Mouse (Mus musculus) cerebellum, adult 11-12 months (tissue): ENCODE data around the gene Tmem150c.

Experiments
- DNase-seq: peaks from one replicate; pipeline ENCODE4 v3.0.0; 2022

Tmem150c gene

GRCm38 (mm10) chr5:100091602-100092001 lies 68.0 kb downstream of the Tmem150c start:
- DNase-seq: no peak

- no peak for DNase-seq
Measured at GRCm38 (mm10) chr5:100091263-100091594, 68.4 kb downstream of the Tmem150c start.

- DNase-seq: no peak
Measured at GRCm38 (mm10) chr5:100090515-100091262, 68.9 kb downstream of the Tmem150c start.

DNA sequence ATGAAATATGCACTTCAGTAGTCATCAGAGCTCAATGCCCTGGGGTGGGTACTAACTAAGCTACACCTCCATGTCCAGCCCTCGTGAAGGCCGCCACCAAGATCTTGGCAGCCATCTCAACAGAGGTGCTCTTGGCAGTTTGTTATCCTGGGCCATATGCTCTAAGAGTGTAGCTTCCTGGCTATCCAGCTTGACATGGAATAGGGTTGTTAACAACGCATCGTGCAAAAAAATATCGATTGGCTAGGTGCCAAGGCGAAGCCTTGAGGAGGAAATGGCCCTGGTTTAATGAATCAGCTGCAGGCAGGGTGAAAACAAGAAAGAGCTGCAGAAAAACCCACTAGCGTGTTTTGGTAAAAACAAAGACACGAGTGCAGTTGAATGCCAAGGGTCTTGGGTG lies 74.5 kb downstream of the Tmem150c start:
- DNase-seq: no peak

GRCm38 (mm10) chr5:100083953-100084562 lies 75.5 kb downstream of the Tmem150c start:
- no peak for DNase-seq

DNA sequence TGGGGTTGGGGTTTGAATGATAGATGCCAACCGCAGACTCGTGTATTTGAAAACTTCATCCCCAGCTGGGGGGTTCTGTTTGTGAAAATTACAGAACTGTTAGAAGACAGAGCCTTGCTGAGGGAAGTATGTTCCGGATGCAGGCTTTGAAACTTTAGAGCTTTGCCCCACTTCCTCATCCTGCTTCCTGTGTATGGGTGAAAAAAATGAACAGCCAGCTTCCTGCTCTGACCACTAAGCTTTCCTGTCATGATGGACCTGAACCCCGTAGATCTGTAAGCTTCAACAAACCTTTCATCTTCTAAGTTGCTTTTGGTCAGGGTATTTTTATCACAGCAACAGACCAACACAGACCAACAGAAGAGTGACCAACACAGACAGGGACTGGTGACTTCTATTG lies 77.6 kb downstream of the Tmem150c start:
- no peak for DNase-seq

DNA sequence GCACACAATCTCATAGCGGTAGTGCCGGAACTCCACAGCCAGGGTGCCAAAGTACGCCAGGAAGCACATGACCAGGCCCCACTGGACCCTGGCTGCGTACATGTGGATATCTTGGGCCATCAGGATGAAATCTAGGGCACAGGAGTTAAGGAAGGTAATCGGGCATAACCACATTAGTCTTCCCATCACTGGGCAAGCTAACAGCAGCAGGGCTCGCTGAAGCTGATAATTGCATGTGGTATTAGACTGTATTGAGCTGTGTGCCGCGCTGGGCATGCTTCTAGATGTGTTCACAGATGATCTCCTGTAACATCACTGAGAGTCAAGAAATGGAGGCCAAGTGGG lies 79.7 kb downstream of the Tmem150c start:
- DNase-seq: no peak

GRCm38 (mm10) chr5:100079040-100079930 lies 80.3 kb downstream of the Tmem150c start:
- DNase-seq: no peak

DNA sequence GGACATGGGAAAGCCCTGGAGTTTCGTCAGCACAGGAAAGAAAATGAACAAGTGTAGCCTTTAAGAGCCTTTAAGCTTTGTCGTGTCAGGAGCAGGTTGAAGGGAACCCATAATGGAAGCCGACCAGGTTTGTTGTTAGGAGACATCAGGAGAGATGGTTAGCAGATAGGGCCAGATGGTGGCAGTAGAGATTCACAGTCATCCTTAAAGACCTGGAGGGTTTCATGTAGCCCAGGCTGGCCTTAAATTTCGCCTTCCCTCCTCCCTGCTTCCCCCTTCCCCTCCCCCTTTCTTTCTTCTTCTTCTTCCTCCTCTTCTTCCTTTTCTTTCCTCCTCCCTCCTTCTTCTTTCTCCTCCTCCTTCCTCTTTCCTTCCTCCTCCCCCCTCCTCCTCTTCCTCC lies 85.0 kb downstream of the Tmem150c start:
- no peak for DNase-seq

GRCm38 (mm10) chr5:100072557-100072956 lies 87.1 kb downstream of the Tmem150c start:
- no peak for DNase-seq

DNA sequence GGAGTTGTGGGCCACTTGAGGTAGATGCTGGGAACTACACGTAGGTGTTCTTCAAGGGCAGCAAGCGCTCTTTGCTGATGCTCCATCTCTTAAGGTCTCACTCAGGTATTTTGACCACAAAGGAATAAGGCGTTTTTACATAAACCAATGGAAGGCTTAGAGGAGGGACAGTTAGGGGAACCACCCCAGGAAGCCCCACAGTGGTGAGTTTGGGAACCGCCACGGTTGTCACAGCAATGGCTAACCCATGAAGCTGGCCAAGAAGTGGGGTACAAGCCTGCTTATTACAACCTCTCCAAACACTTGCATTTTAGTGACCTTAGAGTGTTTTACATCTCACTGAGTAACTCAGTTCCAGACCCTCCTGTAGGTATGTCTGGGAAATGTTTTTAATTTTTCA lies 88.1 kb downstream of the Tmem150c start:
- DNase-seq: no peak

GRCm38 (mm10) chr5:100070255-100070654 lies 89.4 kb downstream of the Tmem150c start:
- peak; percentile 71 for DNase-seq

GRCm38 (mm10) chr5:100069526-100069925 lies 90.1 kb downstream of the Tmem150c start:
- DNase-seq: no peak

GRCm38 (mm10) chr5:100067579-100067978 lies 92.0 kb downstream of the Tmem150c start:
- DNase-seq: no peak

- DNase-seq: no peak
Measured at GRCm38 (mm10) chr5:100060876-100061275, 98.7 kb downstream of the Tmem150c start.

- DNase-seq: no peak
Measured at GRCm38 (mm10) chr5:100059326-100059725, 100.3 kb downstream of the Tmem150c start.

DNA sequence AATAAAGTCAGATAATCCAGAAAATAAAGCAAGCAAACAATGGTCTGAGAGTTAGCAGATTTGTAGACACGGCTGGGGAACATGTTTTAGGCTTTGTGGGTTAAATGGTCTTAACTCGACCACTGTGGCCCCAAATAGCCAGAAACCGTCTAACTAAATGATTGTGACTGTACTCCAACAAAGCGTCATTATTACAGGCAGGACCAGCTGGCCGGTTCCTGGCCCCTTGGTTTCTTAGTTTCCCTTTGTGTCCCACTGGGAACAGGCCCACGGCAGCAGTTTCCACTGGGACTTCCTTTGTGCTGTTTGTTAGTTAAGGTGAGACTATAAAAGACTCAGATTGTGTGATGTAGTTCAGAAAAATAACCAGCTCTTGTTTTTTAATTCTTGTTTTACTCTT lies 100.9 kb downstream of the Tmem150c start:
- DNase-seq: no peak

DNA sequence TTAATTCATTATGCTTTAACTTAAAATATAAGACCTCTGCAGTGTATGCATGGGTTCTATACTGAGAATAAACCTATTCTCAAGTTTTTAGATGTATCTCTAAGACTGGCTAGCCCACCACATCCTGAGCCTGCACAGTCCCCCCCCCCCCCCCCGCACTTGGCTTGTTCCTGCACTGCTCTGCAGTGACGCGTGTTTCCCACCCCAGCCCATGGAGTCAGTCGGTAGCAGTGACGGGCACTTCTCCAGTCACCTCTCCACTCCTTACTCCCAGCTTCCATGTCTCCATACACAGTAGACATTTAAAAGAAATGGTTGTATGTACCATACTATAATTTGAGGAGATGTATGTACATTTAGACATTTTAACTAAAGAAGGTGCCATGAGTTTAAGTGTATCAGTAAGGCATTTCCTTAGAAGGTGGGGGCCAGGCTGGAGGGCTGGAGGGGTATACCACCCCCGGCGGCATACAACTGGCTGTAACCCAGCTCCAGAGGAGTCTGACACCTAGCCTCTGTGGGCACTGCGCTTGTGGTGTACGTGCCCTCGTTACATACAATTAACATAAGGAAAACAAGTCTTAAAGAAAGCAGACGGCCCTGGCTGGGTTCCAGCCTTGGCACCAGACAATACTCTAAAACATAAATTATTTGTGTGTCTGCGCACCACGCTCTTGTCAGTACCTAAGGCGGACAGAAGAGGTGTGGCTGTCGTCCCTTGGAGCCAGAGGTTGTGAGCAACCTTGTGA lies 102.0 kb downstream of the Tmem150c start:
- DNase-seq: no peak

DNA sequence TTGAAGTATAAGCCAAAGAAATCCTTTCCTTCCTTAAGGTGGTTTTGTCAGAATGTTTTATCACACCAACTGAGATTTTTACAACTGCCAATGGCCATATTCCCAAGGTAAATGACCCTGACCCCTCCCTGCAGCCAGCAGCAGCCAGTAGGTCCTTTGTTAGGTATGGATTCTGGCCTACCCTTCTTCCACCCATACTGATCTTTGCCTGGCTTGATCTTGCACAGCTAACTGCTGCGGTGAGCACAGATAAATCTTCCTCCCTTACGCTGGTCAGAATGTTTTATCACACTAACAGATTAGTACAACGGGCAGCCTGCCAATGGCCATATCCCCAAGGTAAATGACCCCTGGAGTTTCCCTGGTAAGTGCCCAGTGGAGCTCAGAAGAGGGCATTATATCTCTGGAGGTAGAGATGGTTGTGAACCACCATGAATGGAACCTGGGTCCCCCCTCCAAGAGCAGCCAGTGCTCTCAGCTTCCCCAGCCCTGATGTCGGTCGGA lies 103.7 kb downstream of the Tmem150c start:
- DNase-seq: no peak

DNA sequence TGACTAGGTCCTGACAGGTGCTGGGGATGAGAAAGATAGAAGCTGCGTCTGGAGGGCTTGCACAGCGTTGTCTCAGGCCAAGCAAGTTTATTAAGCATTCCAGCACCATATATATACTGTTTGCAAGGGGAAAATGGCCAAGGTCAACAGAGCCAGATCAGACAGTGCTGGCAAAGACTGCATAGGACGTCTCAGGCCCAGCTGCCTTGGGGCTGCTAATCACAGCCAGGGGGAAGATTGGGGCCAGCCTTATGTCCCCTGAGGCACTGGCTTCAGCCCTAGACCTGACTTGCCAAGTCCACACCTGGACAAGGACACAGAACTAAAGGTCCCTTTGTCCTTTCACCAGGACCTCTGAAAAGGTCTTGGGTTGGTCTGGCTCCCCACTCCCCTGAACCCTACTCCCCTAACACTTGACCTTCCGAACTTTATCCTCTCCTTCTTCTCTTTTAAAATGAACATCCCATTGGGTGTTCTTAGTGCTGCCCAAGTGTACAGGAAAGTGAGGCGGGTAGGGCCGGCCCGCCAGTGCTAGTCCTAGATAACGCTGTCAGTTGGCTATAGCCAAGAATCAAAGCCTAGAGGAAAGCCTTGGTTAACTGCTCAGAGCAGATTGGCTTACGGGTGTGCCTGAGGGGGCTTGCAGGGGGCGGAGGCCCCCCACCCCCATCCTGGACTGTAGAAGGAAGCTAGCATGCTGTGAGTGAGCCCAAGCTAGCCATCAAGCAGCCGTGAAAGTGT lies 104.6 kb downstream of the Tmem150c start:
- no peak for DNase-seq

DNA sequence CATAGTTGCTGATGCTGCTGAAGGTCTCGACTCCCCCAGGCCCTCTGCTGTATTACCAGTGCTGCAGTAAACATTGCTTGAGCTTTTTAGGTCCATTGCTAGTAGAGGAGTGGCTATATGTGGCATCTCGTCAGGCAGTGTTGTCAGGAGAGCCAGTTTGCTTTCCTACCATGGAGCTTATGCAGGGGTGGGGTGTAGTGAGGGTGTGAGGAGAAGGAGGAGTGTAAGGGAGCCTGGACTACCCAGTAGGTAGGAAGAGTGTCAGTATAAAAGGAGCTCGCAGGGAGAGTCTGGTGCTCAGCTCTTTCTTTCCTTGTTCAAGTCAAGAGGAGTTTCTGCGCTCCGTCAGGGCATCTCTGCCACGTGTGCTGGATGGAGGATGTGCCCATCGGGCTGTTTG lies 106.9 kb downstream of the Tmem150c start:
- no peak for DNase-seq

DNA sequence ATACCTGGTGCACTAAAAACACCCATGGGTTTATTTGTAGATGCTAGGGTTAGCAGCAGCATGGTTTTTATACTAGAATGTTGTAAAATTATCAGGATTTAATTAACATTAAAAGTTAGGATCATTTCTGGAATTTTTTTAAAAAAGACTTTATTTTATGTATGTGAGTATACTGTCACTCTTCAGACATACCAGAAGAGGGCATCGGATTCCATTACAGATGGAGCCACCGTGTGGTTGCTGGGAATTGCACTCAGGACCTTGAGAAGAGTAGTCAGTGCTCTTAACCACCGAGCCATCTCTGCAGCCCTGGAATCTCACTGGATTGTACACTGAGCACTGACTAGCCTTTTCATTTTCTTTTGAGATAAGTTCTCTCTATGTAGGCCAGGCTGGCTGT lies 109.7 kb downstream of the Tmem150c start:
- DNase-seq: no peak
